ENCODE assay signal across 11 mouse cellular contexts in genomic region chr6:90717711-90718110, GRCm38 (mm10).
DNase-seq lines count a peak whose midpoint lies in the region; ATAC-seq and TF ChIP-seq lines count a peak whose summit lies in the region.
"Had no signal": no experiment of that assay in that cellular context is flagged by ENCODE, and none has a peak within 500 bp of the region (broad histone marks: within the 10 kb centered on the region; RNA-seq: fewer than 3 reads in every experiment).

No protein-coding gene starts in this region.

- peaks cover 44% of the 10 kb centered on the region for H3K4me1 ChIP-seq in cerebellum, adult 2 months (ENCODE audit: control insufficient read depth, insufficient read depth, low read length)
- H3K4me1 ChIP-seq in forebrain, postnatal 0 days (ENCODE audit: insufficient read depth), result peaks cover 7% of the 10 kb centered on the region

- no peaks in the 10 kb centered on the region for H3K36me3 ChIP-seq in forebrain, postnatal 0 days (ENCODE audit: insufficient read depth)
- H3K36me3 ChIP-seq: embryonic facial prominence, embryonic 12.5 days had no signal

- no peak overlapping the region for H3K9ac ChIP-seq in forebrain, postnatal 0 days
- H3K9ac ChIP-seq: embryonic facial prominence, embryonic 12.5 days had no signal

- H3K4me2 ChIP-seq in forebrain, postnatal 0 days (ENCODE audit: low read depth), result no peak overlapping the region
- H3K4me2 ChIP-seq: embryonic facial prominence, embryonic 12.5 days had no signal

- no peak for TF ChIP-seq POLR2A in cerebellum, adult 2 months (IDR thresholded peaks at IDR 0.05; ENCODE audit: borderline replicate concordance, insufficient read depth, low read length)

- H3K4me3 ChIP-seq in cerebellum, adult 2 months (replicated peaks; ENCODE audit: insufficient read depth, low read depth, low read length), result no peak overlapping the region
- H3K4me3 ChIP-seq in forebrain, postnatal 0 days (ENCODE audit: low read depth, low read length), result no peak overlapping the region
- H3K4me3 ChIP-seq in layer of hippocampus, adult 2 months, result no peak overlapping the region
- H3K4me3 ChIP-seq: embryonic facial prominence, embryonic 12.5 days had no signal

- 5% methylated on average over 1 of the region's 1 CpGs for WGBS in cerebellum, adult 2 months
- 23% methylated on average over 1 of the region's 1 CpGs for WGBS in forebrain, postnatal 0 days

- ATAC-seq in cerebellum, adult (ENCODE audit: insufficient number of reproducible peaks, low FRiP score, low TSS enrichment), result no peak
- no peak for ATAC-seq in activated CD4-positive, CD25-positive, alpha-beta regulatory T cell, adult 4 months
- no peak for ATAC-seq in forebrain, postnatal 0 days
- ATAC-seq: intestine, postnatal 0 days had no signal

- no peaks in the 10 kb centered on the region for H3K9me3 ChIP-seq in forebrain, postnatal 0 days (ENCODE audit: low read length)
- H3K9me3 ChIP-seq: embryonic facial prominence, embryonic 12.5 days had no signal

- no peak overlapping the region for H3K27ac ChIP-seq in cerebellum, adult 2 months (ENCODE audit: insufficient read depth, low read length)
- H3K27ac ChIP-seq in forebrain, postnatal 0 days (ENCODE audit: low read depth, low read length), result no peak overlapping the region
- H3K27ac ChIP-seq in layer of hippocampus, adult 2 months, result no peak overlapping the region
- H3K27ac ChIP-seq: embryonic facial prominence, embryonic 12.5 days had no signal

- no peak for TF ChIP-seq CTCF in cerebellum, adult 2 months (IDR thresholded peaks at IDR 0.05; ENCODE audit: borderline replicate concordance, insufficient read depth, low read depth, low read length)
- TF ChIP-seq CTCF in forebrain, postnatal 0 days (IDR thresholded peaks at IDR 0.05; ENCODE audit: low read depth), result no peak
- TF ChIP-seq CTCF in layer of hippocampus, adult 2 months (conservative IDR thresholded peaks at IDR 0.05), result no peak

- no peaks in the 10 kb centered on the region for H3K27me3 ChIP-seq in cerebellum, adult 2 months (ENCODE audit: control insufficient read depth, insufficient read depth, low read length)
- H3K27me3 ChIP-seq in forebrain, postnatal 0 days (ENCODE audit: insufficient read depth, low read length), result no peaks in the 10 kb centered on the region
- H3K27me3 ChIP-seq: embryonic facial prominence, embryonic 12.5 days had no signal

- peak; percentile 46 to 53 for DNase-seq in cerebellum, adult 2 months
- DNase-seq in 3T3-L1 (ENCODE audit: low read depth, low spot score), result peak; percentile 74
- DNase-seq in heart, adult 8-10 months (ENCODE audit: low spot score), result peak; percentile 73
- DNase-seq in kidney, postnatal 10 days, result peak; percentile 82
- DNase-seq in forebrain, postnatal 0 days, result no peak
- DNase-seq in layer of hippocampus, adult 2 months (ENCODE audit: low spot score in 2 of 2), result no peak
- DNase-seq: cerebellum, adult 11-12 months had no signal

Comparison
In these comparisons a context has a peak if more than half of its experiments do, and no peak if none do; other contexts are left out.
1. DNase-seq: peak in cerebellum, adult 2 months (2 of 2), 3T3-L1 (single experiment), heart, adult 8-10 months (single experiment) and kidney, postnatal 10 days (single experiment); none in forebrain, postnatal 0 days (single experiment) and layer of hippocampus, adult 2 months (0 of 2).